Mouse (Mus musculus) ovary, adult 18-20 months (tissue): ENCODE data around the gene Tlk1.
"Not testable (repeated sequence)": the region's sequence is repeated elsewhere in the genome, so short reads cannot be mapped to it uniquely, and the experiment has no call there.

Source experiments
- DNase-seq: peaks from one replicate; pipeline ENCODE4 v3.0.0; 2022; ENCODE audit warnings: low spot score, mixed read lengths

Tlk1 gene

DNA sequence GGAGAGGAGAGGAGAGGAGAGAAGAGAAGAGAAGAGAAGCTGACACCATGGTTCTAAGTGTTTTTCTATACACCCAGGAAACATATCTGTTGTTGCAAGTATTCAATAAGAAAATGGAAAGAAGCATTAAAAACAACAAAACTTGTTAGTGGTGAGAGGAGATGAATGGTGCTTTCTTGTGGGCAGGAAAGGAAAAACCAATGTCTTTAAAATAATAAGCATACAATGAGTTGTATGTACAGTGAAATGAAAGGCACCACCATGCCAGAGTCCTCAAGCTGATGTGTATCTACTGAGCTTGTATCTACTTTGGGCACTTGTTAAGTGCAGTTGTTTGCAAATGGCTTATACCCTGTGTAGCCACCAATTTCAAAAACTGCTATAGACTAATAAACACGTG is 7.7 kb upstream of the Tlk1 start:
- no peak for DNase-seq

DNA sequence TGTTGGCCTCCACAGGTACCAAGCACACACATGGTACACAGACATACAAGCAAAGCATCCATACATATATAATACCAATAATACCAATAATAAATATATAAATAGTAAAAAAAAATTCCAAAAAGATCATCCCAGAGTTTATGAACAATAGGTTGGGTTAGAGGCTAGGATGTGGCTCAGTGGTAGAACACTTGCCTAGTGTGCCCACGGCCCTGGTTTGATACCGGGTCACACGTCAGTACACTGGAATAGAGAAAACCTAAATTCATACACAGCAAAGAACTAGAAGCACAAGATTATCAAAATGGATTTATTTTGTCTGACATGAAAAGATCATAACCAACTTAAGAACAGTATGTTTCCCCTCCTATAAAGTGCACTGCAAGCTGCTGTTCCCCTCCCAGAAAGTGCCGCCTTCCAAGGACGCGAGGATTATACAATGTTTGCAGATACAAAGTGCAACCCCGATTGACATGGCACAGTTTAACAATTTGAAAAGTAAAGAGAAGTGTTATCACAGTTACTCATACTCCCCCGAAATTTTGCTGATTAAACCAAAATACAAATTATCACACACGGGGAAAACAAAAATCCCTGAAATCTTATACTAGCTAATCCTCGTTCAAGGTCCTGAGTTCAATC is 6.3 kb upstream of the Tlk1 start:
- no peak for DNase-seq

DNA sequence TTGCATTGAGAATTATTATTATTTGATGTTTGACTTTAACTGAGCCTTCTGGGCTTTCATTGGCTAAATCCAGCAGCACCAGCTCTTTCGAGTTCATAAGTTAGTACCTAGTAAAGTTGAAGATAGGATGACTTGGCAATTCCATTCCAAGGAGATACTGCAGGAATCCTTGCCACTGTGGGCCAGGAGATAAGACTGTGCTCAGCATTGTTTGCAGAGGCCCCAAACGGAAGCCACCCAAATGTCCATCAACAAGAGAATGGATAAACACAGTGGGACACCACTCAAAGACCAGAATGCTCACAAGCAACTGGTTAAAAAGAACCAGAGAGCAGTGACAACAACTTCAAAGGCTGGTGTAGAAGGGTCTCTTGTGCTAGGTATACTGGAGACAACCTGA is 5.2 kb upstream of the Tlk1 start:
- no peak for DNase-seq

DNA sequence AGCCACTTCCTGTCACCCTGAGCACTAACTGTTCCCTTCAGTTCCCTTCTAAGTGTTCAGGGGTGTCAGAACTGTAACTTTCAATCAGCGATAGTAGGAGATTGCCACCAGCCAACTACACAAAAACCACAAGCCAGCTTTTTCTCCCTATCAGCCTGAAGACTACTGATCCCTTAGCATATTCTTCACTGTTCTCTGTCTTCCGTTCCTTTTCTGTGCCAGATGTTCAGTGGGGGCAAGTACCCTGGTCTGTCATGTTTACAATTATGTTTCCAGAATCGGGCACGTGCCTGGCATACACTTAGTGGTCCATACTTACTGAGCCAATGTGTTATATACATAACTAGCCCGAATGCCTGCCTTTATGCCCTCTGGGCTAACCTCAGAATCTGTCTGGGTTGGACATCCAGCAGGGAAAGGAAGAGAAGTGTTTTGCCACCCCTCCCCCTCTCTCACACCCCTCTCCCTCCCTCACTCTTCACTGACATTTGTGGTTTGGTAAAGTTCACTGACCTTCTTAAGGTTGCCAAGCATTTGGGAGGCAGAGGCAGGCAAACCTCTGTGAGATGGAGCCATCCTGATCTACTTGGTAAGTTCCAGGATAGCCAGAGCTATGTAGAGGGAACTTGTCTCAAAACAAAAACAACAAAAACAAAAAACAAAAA is 4.5 kb upstream of the Tlk1 start:
- no peak for DNase-seq

DNA sequence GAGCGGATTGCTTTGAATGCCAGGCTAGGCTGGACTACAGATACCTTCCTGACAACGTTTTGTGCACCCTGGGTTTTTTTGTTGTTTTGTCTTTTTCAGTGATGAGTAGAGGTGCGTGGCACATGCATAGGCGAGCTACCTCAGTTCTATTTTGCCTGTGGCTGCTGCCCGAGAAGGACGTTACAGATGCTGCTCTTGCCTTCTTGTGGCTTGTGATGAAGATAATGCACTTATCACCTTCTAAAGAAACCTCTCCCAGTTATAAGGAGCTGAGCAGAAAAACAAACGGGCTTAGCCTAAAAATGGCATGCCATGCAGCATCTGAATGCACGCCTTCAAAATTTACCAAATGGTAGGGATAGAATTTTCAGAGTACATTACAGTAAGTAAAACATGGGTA is 2.3 kb upstream of the Tlk1 start:
- DNase-seq = no peak

DNA sequence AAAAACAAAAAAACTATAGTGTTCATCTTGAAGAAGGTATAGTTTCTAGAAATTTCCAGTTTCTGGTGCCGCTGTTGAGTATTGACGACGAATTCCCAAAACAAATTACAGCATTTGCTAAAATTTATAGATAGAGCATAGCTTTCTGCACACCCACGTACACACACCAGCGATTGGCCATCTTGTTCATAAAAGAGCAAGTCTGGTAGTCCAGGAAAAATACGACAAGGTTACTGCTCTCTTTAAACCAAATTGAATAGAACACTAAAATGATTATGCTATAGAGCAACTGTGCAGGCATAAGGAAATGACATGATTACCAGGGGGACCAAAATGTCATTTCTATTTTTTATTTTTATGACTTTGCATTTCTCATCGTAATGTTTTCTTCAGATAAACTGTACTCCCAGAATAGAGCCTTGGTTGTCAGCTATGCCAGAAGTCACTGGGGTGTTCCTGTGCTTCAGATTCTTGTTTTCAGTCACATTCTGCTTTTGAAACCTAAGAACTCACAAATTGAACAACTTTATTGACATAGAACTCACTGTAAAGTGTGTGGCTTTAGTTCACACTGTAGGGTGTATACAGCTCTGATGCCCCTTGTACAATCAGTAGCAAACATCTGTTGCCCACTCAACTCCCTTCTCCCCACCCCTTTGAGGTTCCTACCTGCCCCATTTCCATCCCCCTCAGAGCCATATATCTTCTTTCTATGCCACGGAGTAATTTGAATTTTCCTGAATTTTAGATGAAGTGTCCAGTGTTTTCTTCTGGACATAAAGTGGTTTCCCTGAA is 1.1 kb upstream of the Tlk1 start:
- DNase-seq = no peak

DNA sequence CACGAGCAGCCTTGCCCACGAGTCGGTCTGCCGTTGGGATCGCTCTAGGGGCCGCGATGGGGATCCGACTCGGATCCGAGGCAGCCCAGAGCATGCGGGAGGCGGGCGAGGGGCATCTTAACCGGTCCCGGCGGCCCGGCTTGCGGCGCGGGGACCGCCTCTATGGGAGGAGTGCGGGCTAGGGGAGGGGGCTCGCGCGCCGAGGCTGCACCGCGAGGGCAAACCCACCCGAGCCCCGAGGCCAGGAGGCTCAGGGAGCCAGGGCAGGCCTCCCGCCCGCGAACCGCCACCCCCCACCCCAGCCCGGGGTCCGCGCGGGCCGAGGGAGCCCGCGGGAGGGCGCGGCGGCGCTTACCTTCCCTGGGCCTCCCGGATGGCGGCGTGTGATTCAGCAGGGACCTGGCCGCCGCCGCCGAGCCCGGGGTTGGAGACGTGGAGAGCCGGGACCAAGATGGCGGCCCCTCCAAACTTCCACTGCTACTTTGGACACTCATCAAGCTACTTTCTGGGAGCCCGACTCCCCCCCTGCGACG is 624 bp downstream of the Tlk1 start:
- DNase-seq = peak; percentile 25

DNA sequence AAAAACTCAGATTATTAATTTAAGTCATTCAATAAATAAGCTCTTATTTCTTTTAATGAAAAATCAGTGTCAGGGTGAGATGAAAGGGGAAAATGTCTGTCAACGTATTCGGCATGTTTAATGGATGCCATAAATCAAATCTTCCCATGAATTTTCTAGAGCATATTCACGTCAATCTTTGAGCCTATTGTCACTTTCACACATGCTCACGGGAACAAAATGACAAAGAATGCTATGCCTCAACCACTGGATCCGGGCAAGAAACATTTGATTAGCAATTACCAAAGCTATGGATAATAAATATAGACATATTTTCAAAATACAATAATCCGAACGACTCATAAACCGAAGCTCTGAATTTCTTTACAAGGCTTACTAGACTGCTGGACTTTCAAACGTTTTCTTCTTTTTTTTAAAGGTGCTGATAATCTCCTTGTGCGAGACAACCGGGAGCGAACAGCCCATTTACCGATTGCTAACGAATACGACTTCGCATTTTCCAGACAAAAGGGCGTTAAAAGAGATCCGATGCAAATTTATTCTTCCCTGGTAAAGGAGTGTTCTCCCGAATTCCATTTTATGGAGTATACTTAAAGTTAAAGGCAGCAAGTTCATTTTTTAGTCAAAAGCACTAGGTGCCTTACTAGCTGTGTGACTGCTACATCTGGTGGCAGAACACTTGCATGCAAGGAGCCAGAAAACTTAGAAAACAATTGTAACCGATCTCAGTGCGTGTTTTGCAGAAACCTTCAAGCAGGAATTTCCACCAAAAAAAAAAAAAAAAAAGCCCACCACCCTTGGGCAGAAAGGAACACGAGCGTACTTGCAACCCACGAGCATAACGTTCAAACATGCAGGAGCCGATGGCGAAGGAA is 1.4 kb downstream of the Tlk1 start:
- no peak for DNase-seq

DNA sequence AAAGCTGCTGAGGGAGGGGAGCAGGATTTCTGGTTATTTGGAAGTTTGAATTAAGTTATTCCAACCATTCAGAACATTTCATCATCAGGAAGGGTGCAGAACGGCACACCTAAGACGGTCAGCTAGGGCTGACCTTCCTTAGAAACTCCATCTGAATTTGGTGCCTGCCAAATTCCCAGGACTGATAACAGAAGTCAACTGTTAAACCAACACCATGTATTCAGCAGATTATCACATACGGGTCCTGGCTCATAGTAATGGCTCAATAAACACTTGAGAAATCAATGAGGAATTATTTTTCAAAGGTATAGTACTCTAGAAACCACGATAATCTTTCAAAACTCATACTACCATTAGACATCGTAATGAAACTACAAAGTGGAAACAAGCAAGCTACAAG is 2.1 kb downstream of the Tlk1 start:
- no peak for DNase-seq

DNA sequence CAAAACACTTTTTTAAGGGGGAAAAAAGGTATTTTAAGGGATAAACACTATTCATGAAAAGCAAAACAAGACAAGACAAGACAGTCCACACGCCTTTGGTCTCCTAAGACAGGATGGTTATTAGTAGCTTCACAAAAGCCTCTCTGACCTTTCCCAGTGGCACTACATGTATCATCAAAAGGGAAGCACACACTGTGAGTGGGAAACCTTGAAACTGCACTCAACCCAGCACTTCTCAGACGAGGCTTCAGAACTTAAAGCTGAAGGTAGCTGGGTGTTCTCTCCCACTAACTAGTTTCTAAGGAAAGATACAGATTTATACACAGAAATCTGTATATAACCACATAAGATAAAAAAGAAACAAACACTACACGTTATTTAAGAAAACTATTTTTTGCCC is 8.6 kb downstream of the Tlk1 start:
- DNase-seq = no peak

DNA sequence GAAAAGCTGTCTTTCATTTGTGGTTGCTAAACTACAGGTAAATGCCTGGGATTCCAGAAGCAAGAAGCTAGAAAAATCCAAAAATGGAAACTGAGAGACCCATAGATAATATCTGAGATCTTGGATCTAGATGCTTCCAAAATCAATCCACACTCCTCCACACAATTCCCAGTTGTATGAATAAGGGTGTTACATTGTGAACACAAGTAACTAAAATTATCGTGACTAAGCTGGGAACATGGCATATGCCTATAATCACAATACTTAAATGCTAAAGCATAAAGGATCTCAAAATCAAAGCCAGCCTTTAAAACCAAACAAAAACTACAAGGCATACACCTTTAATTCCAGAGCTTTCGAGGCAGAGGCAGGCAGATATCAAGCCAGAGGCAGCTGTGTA is 9.5 kb downstream of the Tlk1 start:
- DNase-seq = no peak

DNA sequence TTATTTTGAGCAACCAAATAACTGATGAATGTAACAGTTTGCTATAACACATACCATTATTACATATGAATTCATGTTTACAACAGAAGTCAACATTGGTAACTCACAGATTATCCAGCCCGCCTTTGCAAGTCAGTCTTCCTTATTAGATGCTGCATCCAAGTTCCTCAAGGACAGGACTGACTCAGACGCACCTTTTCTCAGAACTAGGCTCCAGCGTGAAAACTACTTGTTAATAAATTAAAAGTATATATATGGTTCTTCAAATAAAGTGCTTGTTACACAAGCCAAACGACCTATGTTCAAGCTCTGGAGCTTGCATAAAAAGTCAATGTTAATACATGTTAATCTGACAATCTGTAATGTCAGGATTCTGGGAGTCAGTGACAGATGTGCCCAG is 11.9 kb downstream of the Tlk1 start:
- no peak for DNase-seq

DNA sequence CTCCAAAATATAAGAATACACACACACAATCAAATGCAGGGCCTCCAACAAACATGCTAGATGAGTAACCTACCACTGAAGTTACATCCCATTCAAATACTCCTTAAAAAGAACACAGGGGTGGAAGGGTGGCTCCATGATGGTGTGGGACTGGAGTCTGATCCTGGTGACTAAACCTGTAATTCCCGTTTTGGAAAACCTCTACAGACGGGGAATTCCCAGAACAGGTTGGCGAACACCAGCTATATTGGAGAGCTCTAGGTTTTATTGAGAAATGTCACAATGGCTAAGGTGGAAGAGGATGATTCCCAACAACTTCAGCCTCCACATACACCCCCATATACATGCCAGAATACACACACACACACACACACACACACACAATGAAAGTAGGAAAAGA is 14.1 kb downstream of the Tlk1 start:
- DNase-seq = no peak

DNA sequence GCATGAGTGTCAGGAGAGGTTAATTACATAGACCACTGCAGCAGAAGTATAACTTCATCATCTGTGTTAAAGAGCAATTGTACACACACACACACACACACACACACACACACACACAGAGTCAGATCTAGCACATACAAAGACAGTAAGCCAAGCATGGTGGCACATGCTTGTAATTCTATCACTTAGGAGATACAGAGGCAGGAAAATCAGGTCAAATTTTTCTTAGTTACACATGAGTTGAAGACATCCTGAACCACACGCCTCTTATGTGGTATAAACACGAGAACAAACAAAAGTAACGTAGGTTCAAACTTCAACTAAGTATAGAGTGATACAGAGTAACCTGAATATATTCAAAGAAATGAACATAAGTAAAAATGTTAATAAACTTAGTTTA is 15.6 kb downstream of the Tlk1 start:
- no peak for DNase-seq

DNA sequence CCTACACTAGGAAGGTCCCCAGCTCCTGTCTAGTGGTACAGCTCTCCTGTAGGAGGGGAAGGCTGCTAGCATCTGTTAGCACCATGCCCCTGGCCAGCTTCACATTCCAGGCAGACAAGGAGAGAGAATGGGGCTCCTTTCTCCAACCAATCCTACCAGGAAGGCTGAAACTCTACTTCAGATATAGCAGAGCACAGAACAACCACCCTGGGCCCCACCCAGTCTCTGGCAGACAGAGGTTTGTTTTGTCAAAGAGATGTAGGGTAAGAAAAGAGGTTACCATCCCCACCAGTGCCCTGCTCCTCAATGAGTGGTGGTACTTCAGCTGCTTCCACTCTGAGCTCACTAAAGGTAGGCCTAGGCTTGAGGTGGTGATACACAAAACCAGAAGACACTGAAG is 16.8 kb downstream of the Tlk1 start:
- no peak for DNase-seq

DNA sequence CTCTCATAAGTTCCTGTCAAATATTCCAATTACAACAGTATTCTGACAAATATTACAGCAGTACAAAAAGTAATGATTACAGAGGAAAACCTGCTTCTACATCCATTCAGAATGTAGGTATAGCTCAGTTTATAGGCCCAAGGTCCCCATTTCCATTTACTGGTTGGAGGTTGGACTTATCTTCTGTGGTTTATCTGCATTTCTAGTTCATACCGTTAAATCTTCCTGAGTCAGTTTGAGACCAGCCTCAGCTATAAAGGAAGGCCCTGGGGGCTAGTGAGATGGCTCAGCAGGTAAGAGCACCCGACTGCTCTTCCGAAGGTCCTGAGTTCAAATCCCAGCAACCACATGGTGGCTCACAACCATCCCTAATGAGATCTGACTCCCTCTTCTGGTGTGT is 17.9 kb downstream of the Tlk1 start:
- DNase-seq = not testable (repeated sequence)

DNA sequence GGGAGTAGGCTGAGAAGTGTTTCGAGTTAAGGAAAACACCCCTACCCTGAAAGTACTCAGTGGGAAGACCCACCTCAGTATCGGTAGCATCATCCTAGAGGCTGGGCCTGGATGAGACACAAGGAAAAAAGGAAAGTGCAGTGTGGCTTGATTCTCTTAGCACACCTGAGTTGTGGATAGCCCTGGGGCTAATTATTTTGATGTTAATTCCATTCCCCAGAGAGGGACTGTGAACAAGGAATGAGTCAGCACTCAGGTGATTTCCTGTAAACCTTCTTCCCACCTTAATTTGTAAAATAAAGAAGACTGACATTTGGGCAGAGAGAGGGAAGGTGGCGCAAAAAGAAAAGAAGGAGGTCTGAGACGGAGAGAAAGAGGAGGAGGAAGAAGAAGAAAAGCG is 19.5 kb downstream of the Tlk1 start:
- no peak for DNase-seq

DNA sequence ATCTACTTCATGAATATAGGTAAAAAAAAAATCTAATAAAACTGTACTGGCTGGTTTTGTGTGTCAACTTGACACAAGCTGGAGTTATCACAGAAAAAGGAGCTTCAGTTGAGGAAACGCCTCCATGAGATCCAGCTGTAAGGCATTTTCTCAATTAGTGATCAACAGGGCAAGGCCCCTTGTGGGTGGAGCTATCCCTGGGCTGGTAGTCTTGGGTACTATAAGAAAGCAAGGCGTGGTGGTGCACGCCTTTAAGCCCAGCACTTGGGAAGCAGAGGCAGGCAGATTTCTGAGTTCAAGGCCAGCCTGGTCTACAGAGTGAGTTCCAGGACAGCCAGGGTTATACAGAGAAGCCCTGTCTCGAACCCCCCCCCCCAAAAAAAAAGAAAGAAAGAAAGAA is 21.8 kb downstream of the Tlk1 start:
- not testable (repeated sequence) for DNase-seq

DNA sequence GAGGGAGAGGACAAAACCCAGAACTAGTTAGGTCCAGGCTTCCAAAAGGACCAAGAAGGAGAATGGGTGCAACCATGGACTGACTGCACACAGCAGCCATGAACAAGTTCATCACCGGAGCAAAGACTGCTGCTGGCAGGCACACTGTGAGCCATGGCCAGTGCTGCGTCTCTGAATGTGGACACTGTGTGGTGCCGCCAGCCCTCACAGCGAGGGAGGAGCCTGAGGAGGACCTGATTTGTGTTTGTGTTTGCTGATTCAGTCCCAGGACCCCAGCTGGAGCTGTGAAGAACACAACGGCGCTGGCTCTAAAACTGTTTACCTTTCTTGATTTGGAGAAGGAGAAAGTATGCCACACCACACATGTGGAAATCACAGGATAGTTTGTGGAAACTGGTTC is 22.9 kb downstream of the Tlk1 start:
- DNase-seq = no peak

DNA sequence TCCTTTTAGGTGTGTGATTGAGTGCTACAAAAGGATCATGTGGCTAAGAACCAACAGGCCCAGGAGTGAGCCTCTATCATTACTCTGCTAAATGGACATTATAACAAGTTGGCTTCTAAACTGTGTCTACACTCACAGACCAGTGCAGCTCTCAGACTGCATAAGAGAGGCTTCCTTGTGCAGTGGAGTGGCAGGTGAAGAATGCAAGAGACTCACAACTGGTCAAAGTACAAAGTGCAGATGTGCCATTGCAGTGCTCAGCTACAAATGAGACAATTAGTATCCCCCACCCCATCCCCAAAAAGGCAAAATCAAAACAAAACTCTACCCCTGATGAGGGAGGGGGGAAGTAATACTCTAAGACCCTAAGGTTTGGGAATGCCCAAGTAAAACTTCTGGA is 24.0 kb downstream of the Tlk1 start:
- DNase-seq = no peak

DNA sequence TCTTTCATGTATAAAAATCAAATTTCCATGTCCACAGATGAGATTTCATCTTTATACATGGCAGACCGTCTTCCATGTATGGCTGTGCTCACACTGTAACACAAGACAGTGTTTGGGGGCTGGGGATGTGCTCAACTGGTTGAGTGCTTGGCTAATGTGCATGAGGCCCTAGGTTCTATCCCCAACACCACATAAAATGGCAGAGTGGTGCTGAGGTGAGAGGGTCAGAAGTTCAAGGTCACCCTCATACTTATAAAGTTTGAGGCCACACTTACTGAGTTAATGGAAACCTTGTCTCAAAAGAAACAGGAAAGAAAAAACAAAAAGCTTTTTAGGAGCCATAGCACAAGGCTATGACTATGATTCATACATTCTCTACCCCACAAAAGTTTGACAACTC is 25.1 kb downstream of the Tlk1 start:
- no peak for DNase-seq

DNA sequence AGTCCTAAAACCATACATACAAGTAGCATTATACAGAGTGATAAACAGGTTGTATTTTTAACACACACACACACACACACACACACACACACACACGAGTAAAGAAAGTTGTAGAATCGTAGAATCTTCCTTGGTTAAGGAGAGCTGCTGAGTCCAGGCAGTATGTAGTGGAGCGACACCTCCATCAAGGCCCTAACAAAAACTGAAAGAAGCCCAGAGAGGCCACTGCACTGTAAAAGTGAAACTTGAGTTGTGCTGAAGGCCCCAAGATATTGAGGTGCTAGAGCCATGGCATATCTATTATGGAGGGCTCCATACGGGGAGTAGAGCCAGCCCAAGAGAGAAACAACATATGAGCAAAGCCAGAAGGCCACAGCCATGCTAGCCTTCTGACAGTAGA is 32.3 kb downstream of the Tlk1 start:
- no peak for DNase-seq
